Mouse (Mus musculus) brain, embryonic 14.5 days (tissue): ENCODE measurements around the gene Mrps10. TPM values are rescaled to one million over a fixed set of nuclear protein-coding genes. Genes with fewer than 3 reads are reported as not detected.

Source experiments
- DNase-seq: peaks from one replicate; pipeline ENCODE4 v3.0.0-alpha.2; 2011; ENCODE audit warnings: low read depth
- CTCF ChIP-seq: fragments of 200-500 bp; IDR thresholded peaks from 2 replicates; pipeline ENCODE4 v1.5.1; 2012; ENCODE audit warnings: inconsistent platforms, mild to moderate bottlenecking, moderate library complexity, borderline replicate concordance; ENCODE audit not compliant: insufficient read depth, insufficient read length; ENCODE audit errors: extremely low read depth
- POLR2A ChIP-seq: fragments of 200-500 bp; IDR thresholded peaks from 2 replicates; pipeline ENCODE4 v1.6.1; 2012; ENCODE audit warnings: mild to moderate bottlenecking, inconsistent platforms, borderline replicate concordance; ENCODE audit not compliant: poor library complexity, insufficient read depth, insufficient read length, severe bottlenecking; ENCODE audit errors: extremely low read depth
- polyA plus RNA-seq: library from polyadenylated mRNA; depleted of rRNA; stranded (reverse); fragments of >200 nt; gene quantifications from 2 replicates; pipeline ENCODE4 v1.2.3, GENCODE M21; 2012

Mrps10 gene
- polyA plus RNA-seq, 1 experiment = 46.2 TPM

DNA sequence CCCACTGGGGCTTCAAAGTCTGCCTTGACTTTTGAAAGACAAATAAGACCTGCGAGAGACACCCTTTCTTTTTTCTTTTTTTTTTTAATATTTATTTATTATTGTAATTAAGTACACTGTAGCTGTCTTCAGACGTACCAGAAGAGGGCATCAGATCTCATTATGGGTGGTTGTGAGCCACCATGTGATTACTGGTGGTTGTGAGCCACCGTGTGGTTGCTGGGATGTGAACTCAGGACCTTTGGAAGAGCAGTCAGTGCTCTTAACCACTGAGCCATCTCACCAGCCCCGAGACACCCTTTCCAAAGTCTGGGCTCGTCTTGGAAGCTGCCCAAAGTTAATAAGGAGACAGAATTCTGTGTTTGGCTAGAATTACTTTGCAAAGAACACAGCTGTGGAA, 36.0 kb upstream of the Mrps10 start:
- TF ChIP-seq CTCF = peak; percentile 10; the same call in 1 of the 2 replicates
- peak; percentile 60 for DNase-seq

GRCm38 (mm10) chr17:47333409-47333808, 35.3 kb upstream of the Mrps10 start:
- DNase-seq = peak; percentile 92
- no peak for TF ChIP-seq CTCF
- TF ChIP-seq POLR2A = no peak

DNA sequence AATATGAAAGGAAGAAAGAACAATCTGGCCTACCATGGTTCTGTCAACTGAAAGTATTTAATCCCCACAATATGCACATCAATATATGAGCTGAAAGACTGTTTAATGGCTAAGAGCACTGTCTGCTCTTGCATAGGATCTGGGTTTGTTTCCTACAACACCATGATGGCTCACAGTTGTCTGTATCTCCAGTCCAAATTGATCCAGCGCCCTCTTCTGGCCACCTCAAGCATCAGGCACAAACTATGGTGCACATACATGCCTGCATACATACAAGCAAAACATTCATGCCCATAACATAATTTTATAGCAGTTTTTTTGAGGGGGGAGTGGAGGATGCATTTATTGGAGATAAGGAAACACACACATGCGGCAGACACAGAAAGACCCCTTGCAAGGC, 25.6 kb upstream of the Mrps10 start:
- no peak for DNase-seq
- no peak for TF ChIP-seq CTCF
- TF ChIP-seq POLR2A = no peak

GRCm38 (mm10) chr17:47349721-47350319, 18.9 kb upstream of the Mrps10 start:
- no peak for TF ChIP-seq POLR2A
- TF ChIP-seq CTCF = no peak
- DNase-seq = peak; percentile 23

- peak; percentile 52; the same call in 1 of the 2 replicates for TF ChIP-seq CTCF
- no peak for TF ChIP-seq POLR2A
- peak; percentile 34 for DNase-seq
Observed at GRCm38 (mm10) chr17:47359964-47360363, 8.7 kb upstream of the Mrps10 start.

GRCm38 (mm10) chr17:47361343-47361742, 7.3 kb upstream of the Mrps10 start:
- DNase-seq = no peak
- TF ChIP-seq CTCF (no peak), POLR2A (no peak)

DNA sequence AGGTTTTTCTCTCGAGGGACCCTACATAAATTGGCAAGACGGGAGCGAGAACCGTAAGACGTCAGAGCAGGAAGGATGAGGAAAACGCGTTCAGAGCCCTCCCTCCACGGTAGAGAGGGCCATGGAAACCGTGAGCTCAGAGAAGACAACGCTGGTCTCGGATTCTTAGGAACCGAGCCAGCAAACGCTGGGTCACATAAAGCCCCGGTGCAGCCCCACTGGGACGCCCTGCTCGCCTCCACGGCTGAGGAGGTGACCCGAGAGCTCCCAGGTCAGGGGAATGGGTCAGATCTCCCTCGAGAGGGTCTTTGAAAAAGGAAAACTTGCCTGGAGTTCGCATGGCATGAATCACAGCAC, 378 bp downstream of the Mrps10 start:
- no peak for DNase-seq
- TF ChIP-seq CTCF = no peak
- TF ChIP-seq POLR2A = no peak

GRCm38 (mm10) chr17:47371451-47371850, 2.8 kb downstream of the Mrps10 start:
- peak; percentile 80 for DNase-seq
- TF ChIP-seq POLR2A = no peak
- peak; percentile 84; the same call in 1 of the 2 replicates for TF ChIP-seq CTCF

DNA sequence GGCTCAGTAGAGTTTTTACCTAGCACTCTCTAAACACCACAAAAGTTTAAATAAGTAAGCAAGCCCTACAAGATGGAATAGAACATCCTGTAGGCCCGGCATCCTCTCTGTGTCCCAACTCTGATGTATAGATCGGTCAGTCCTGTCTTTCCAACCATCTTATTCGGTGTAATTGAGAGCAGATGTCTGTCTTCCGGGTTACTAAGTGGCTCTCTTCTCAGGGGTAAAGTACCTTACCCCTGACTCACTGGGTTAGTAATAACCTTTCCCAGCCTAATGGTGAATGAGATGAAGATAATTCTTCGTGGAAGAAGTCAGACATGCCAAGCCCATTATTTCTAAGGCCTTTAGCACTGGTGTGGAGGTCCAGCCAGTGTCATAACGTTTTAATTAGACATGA, 5.3 kb downstream of the Mrps10 start:
- TF ChIP-seq CTCF (no peak), POLR2A (no peak)
- DNase-seq = no peak

DNA sequence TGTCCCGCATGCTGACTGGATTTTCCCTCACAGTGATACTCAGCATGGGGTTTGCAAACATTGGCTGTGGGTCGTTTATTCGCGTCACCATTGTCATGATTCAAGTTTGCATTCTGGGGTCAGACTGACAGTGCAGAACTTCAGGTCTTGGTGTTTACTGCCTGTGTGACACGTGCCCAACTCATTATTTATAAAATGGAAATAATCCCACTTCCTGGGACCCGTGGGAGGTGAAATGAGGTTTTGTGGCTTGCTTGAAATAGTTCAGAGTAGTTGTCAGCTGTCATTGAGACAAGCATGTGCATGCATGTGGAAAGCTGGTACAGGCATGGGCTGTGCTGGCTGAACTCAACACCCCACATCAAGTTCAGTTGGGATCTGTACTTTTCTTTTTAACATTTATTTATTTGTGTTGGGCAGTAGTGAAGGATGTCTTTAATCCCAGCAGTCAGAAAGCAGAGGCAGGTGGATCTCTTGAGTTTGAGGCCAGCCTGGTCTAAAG, 8.1 kb downstream of the Mrps10 start:
- DNase-seq = no peak
- TF ChIP-seq CTCF = no peak
- TF ChIP-seq POLR2A = no peak

DNA sequence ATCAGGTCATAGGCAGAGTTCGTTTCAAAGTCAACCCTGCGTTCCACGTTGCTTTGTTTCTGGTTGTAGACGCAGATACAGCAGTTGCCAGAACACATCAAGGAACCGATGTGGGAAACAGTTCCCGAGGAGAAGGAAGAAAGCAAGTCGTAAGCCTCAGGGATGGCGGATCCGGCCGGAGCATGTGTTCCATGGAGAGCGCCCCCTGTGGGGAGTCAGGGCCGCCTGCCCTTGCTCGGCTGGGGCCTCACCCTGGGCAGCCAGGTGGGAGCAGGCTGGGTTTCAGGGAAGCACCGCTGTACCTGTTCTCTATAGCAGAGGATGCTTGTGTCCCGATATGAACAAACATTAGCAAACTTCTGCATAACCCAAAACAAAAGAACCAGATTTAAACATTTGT, 9.4 kb downstream of the Mrps10 start:
- TF ChIP-seq CTCF (no peak), POLR2A (no peak)
- DNase-seq = no peak

DNA sequence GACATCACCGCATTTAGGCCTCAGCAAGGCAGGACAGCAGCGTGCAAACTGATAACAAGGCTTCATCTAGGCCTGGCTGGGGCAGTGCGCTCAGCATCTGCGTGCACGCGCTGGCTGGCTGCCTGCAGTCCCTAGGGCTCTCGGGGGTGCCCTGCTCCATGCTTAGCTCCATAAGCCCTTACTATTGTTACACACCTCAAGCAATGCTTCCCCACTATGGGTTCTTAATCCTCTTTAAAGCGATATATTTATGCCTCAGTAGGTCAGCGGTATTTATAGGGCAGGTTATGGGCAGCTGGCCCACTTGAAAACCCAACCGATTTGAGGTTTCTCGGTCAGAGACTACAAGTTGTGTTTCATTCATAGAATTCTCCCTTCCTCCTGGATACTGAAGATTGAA, 13.2 kb downstream of the Mrps10 start:
- DNase-seq = peak; percentile 31
- TF ChIP-seq CTCF = no peak
- no peak for TF ChIP-seq POLR2A

- TF ChIP-seq POLR2A (no peak), CTCF (no peak)
- no peak for DNase-seq
Observed at GRCm38 (mm10) chr17:47383266-47383665, 14.6 kb downstream of the Mrps10 start.

- TF ChIP-seq CTCF = 0 out of 2 replicates have a peak, but pooled peaks have one; percentile 15
- TF ChIP-seq POLR2A = no peak
- no peak for DNase-seq
Observed at GRCm38 (mm10) chr17:47384064-47384463, 15.4 kb downstream of the Mrps10 start.
